Mouse (Mus musculus) layer of hippocampus, postnatal 25 days (tissue): Measurements from ENCODE around the gene March7. TPM values are rescaled to one million over a fixed set of nuclear protein-coding genes. Genes with fewer than 3 reads are reported as not detected.

Experiments used
- DNase-seq, 2 experiments: peaks; one replicate each; pipeline ENCODE4 v3.0.0; 2022; ENCODE audit warnings: mixed read lengths in 2 of 2, low spot score in 1 of 2; ENCODE audit errors: extremely low spot score in 1 of 2
- total RNA-seq, 2 experiments: library from RNA; stranded (reverse); gene quantifications; 2 replicates each; pipeline ENCODE4 v1.2.3; 2021

March7 gene
- total RNA-seq, 2 experiments from 2014 or later, result 58.5 to 63.0 TPM

- no peak for DNase-seq
Measured at GRCm38 (mm10) chr2:60212488-60212887, 2.8 kb downstream of the March7 start.

- DNase-seq, result no peak
Measured at GRCm38 (mm10) chr2:60214683-60215082, 5.0 kb downstream of the March7 start.

GRCm38 (mm10) chr2:60216547-60217153 lies 7.0 kb downstream of the March7 start:
- no peak for DNase-seq

GRCm38 (mm10) chr2:60217620-60218019 lies 7.9 kb downstream of the March7 start:
- DNase-seq, result no peak

- DNase-seq, result no peak
Measured at GRCm38 (mm10) chr2:60221236-60221635, 11.5 kb downstream of the March7 start.

GRCm38 (mm10) chr2:60221954-60222353 lies 12.3 kb downstream of the March7 start:
- no peak for DNase-seq

- no peak for DNase-seq
Measured at GRCm38 (mm10) chr2:60223489-60223888, 13.8 kb downstream of the March7 start.

GRCm38 (mm10) chr2:60228470-60228869 lies 18.8 kb downstream of the March7 start:
- DNase-seq, result no peak

GRCm38 (mm10) chr2:60230361-60230760 lies 20.7 kb downstream of the March7 start:
- DNase-seq, result no peak

- DNase-seq, result no peak
Measured at GRCm38 (mm10) chr2:60233147-60233546, 23.5 kb downstream of the March7 start.

- DNase-seq, result no peak
Measured at GRCm38 (mm10) chr2:60234506-60234905, 24.8 kb downstream of the March7 start.

- DNase-seq, result no peak
Measured at GRCm38 (mm10) chr2:60252782-60253181, 43.1 kb downstream of the March7 start.

- no peak for DNase-seq
Measured at GRCm38 (mm10) chr2:60253506-60253905, 43.8 kb downstream of the March7 start.

GRCm38 (mm10) chr2:60256751-60257150 lies 47.1 kb downstream of the March7 start:
- no peak for DNase-seq

- no peak for DNase-seq
Measured at GRCm38 (mm10) chr2:60259186-60259585, 49.5 kb downstream of the March7 start.

GRCm38 (mm10) chr2:60260621-60261350 lies 51.1 kb downstream of the March7 start:
- DNase-seq, result no peak

- DNase-seq, result no peak
Measured at GRCm38 (mm10) chr2:60267567-60267966, 57.9 kb downstream of the March7 start.

GRCm38 (mm10) chr2:60269856-60270479 lies 60.3 kb downstream of the March7 start:
- DNase-seq, result no peak

GRCm38 (mm10) chr2:60278627-60279026 lies 68.9 kb downstream of the March7 start:
- DNase-seq, result no peak

- no peak for DNase-seq
Measured at GRCm38 (mm10) chr2:60282625-60283024, 72.9 kb downstream of the March7 start.

- no peak for DNase-seq
Measured at GRCm38 (mm10) chr2:60283208-60283750, 73.6 kb downstream of the March7 start.
